Mouse (Mus musculus) telencephalon, adult 2 months (tissue): Measurements from ENCODE around the gene Myh14.

ENCODE experiments used
- DNase-seq: peaks from one replicate; pipeline ENCODE4 v3.0.0-alpha.2; 2011; ENCODE audit warnings: low read depth, low spot score

The Myh14 gene

DNA sequence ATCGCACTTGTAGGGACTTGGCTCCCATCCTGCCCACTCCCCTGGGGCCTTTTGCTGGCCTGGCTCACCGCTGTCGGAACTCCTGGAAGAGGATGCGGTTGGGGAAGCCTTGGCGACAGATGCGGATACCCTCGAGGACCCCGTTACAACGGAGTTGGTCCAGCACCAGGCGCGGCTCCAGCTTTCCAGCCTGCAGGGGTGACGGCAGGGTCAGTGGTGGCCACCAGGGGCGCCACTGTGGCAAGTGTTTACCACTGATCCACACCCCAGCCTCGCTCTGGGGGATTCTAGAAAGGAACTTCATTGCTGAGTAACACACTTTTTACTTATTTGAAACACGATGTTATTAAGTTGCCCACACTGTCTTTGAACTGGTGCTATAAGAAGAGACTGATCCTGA is 37.2 kb downstream of the Myh14 start:
- DNase-seq: no peak

DNA sequence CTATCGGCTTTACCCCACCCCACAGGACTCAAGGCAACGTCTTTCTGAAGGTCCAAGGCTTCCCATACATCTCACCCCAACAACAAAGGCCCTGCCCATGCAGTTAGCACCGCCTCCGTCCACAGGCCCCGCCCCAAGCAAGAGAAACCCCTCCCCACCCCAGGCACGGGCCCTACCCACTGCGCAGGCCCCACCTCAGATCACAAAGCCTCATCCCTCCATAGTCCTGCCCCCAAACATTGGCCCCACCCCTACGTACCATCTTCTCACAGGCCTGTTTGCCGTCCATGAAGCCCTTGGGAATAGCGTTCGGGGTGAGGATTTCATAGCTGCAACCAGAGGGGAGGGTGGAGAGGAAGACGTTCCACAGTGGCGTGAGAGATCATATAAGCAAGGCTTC is 38.0 kb downstream of the Myh14 start:
- DNase-seq: no peak

DNA sequence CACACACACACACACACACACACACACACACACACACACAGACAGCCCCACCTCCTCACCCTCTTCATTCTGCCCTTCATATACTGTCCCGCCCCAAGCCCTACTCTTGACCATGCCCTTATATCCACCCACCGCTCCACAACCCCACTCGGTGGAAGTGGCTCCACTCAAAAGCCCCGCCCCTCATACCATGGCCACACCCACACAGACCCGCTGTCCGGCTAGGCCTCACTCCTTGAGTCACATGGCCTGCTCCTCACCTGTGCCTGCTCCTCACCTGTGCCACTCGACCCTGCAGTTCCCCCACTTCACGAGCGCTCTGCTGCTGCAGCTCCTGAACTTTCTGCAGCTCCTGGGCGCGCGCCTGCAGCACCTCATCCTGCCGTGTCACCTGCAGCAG is 40.2 kb downstream of the Myh14 start:
- no peak for DNase-seq

DNA sequence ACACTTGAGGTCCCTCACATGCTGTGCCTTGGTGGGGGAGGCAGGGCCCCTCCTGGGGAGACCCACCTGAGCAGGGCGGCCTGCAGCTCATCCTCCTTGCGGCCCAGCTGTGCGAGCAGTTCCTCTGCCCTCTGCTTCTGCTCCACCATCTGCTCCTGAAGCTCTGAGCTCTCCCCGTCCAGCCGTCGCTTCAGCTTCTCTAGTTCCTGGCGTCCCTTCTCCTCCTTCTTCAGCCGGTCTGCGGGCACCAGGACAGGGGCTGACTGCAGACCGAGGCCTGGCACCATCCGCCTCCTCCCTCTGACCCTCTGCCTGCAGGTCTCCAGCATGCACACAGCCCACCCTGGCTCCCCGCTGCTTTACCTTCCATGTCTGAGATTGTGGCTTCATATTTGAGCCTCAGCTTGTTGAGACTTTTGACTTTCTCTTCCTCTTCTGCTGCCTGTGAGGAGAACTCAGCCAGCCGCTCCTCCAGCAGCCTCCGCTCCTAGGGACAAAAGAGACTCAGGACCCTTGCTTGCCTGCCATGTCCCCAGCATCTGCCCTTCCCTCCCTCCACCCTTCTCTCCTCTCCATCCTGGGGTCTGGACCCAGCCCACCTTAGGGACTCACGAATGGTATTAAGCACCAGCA is 42.1 kb downstream of the Myh14 start:
- no peak for DNase-seq

DNA sequence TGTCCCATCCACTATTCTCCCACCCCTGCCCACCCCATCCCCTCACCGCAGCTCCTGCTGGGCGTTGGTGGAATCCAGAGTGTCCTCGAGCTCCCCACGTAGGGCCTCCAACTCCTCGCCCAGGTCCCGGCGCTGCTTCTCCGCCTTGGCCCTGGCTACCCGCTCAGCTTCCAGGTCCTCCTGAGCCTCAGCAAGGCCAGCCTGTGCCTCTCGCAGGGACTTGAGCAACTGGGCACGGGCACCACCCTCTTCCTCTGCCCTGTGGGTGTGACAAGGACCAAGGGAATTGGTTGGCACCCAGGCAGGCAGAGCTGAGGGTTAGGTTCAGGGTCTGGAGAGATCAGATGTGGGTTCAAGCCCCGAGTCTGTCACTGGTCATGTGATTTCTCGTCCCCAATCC is 43.7 kb downstream of the Myh14 start:
- no peak for DNase-seq

DNA sequence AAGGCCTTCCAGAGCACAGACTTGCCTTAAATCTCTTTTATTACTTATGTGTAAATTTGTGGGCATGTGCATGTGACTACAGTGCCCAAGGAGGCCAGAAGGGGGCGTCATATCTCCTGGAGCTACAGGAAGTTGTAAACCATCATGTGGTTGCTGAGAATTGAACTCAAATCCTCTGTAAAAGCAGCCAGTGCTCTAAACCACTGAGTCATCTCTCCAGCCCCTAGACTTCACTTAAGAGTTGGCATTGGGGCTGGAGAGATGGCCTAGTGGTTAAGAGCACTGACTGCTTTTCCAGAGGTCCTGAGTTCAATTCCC is 44.6 kb downstream of the Myh14 start:
- no peak for DNase-seq

DNA sequence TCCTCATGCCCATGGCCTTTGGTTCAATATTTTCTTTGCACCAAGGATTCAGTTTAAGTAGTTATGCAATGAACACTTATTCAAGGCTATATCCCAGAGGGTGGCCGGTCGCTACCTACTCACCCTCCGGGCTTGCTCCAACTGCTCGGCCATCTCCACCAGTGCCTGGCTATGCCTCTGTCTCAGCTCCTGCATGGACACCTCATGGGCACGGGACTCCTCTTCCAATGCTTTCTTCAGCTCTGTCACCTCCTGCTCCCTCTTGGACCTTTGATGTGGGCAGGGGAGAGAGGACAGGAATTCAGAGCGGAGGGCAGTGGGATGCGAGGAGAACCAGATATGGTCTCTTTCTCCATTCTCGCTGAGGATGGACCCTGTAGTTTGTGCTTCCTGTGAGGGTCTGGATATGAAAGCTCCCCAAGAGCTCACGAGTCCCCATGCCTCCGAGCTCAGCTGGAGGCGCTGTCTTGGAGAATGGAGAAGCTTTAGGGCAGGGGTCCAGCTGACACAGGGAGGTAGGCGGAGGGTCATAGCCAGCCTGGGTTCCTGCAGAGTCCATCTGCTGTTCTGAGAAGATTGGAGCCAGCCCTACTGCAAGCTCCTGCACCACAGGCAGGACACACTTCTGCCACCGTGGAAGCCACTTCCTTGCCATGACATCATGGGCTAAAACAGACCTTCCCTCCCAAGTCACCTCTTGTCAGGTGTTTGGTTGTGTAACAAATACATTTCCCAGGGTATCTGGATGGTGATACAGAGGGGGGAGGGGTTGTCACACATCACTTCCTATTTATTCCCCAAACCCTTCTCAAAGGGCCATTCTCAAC is 45.2 kb downstream of the Myh14 start:
- DNase-seq: no peak

DNA sequence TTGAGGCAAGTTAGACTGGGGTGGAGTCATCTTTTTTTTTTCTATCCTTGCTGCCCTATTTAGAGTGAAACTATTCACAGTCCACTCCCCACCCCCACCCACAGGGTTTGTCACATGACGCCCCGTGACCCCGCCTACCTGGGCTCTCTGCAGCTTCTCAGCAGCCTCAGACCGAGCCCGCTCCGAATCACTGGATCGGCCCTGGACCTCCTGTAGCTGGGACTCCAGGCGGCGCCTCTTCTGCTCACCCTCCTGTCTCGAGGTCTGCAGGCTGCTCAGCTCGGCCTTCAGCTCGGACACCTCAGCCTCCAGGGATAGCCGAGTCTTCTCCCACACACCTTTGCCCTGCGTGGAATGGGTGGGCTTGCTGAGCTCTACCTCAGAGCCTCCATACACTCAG is 45.8 kb downstream of the Myh14 start:
- DNase-seq: no peak

DNA sequence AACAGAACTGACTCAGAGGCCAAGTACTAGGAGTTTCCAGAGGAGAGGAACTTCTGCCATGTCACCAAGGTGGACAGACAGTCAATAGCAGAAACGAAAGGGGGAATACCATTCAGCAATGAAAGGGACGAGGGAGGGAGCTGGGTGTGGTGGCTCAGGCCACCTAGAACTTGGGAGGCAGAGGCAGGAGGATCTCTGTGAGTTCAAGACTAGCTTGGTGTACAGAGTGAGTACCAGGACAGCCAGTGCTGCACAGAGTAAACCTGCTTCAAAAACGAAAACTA is 46.2 kb downstream of the Myh14 start:
- no peak for DNase-seq

DNA sequence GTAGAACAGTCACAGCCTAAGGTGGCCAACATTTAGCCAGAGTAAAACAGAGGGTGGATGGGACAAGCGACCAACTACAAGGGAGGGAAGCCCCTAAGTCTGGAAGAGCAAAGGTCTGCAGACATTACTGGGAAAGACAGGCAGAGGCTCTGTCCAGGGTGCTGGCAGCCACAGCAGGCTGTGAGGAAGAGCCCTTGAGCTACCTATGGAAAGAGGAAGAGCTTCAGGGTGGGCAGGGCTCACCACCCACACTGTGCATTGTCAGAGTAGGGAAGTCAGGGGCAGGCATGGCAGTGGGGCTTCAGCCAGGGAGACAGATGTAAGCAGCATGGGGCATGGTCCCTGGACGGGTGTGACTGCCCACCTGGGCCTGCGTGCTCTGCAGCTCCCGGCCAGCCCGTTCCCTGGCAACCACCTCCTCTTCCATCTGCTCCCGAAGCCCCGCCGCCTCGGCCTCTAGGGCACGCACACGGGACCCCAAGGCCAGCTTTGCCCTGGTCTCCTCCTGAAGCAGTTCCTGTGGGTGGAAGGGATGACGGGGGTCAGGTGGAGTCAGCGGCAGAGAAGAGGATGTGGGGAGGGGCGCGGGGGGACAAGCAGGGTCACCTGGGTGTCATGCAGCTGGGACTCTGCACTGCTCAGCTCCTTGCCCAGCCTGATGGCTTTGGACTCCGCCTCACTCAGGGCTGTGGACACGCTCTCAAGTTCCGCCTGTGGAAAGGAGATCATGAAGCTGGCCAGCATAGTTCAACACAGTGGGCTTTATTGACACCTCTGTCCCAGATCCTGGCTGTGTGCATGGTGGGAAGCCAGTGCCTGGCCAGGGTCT is 46.7 kb downstream of the Myh14 start:
- no peak for DNase-seq

DNA sequence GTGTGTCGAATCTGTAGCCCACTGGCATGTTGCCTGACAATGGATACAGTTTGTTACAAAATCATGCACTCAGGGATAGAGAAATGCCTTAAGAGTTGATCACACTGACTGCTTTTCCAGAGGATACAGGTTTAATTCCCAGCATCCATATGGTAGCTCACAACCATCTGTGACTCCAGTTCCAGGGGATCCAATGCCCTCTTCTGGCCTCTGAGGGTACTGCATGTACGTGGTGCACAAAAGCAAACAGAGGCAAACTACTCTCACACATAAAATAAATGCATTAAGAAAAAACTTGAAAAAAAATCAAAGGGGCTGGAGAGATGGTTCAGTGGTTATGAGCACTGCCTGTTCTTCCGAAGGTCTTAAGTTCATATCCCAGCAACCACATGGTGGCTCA is 53.6 kb downstream of the Myh14 start:
- no peak for DNase-seq

DNA sequence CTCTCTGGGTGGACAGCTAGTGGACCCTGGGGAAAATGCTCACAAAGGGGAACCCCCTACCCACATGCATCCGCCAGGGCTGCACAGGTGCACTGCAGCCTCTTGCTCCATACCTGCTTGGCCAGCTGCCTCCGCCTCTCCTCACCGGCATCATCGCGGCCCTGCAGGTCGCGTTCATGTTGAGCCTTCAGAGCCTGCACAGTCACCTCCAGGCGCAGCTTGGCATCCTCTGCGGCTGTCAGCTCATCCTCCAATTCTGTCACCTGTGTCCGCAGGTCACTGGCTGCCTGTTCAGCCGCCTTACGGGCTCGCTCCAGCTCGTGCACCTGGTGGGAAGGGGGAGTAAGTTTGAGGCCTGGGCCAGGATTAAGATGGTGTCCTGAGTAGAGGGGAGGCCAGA is 54.7 kb downstream of the Myh14 start:
- DNase-seq: no peak

DNA sequence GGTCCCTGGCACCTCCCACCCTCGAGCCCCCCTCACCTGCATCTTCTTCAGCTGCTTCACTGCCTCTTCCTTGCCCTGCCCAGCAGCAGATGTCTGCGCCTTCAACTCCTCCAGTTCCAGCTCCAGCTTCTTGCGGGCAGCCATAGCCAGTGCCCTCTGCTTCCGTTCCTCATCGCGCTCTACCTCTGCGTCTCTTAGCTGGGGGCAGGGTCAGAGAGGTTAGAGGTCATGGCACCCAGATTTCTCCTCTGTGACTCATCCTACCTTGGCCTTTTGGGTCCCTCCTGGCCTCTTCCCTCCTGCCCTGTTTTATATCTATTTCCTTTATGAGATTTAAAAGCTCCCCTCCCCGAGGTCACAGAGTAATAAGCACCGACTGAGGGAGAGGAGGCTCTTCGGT is 55.3 kb downstream of the Myh14 start:
- DNase-seq: no peak

DNA sequence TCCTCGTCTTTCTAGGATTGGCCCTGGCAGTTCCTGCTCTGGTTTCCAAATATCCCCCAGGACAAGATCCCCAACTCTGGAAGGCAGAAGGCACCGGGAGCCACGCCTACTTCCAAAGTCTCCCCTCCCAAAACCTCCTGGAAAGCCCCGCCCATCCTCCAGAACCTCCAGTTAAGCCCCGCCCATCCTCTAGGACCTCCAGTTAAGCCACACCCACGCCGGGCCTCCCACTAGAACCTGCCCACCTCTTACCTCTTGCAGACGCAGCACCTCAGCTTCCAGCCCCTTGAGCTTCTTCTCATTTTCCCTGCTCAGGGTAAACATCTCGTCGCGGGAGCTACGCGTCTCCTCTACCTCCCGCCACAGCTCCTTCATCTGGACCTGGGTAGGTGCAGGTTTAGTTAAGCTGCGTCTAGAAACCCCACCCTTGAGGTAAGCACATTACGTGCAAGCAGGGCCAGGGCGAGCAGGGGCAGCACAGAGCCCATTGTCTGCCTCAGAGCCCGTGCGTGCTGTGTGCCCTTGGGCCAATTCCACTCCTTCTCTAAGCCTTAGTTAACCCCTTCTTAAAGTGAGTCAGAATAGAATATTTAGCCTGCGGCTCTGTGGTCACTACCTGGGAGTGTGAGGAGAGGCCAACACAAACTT is 56.5 kb downstream of the Myh14 start:
- no peak for DNase-seq

DNA sequence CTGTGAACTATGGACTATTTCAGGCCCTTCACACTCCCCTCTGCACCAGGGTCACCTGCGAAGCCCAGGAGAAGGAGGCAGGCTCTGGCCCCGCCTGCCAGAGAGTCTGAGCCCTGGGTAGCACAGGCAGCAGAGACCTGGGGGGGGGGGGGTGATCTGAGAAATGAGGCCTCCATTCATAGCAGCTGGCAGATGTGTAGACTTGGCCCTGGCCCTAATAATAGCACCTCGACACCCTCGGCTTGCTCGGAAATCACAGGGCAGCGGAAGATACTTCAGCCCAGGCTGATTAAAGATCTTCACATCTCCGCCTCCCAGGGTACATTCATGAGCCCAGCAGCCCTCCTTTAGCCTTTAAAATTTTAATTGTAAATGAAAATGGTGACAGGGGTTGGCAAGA is 58.5 kb downstream of the Myh14 start:
- no peak for DNase-seq

DNA sequence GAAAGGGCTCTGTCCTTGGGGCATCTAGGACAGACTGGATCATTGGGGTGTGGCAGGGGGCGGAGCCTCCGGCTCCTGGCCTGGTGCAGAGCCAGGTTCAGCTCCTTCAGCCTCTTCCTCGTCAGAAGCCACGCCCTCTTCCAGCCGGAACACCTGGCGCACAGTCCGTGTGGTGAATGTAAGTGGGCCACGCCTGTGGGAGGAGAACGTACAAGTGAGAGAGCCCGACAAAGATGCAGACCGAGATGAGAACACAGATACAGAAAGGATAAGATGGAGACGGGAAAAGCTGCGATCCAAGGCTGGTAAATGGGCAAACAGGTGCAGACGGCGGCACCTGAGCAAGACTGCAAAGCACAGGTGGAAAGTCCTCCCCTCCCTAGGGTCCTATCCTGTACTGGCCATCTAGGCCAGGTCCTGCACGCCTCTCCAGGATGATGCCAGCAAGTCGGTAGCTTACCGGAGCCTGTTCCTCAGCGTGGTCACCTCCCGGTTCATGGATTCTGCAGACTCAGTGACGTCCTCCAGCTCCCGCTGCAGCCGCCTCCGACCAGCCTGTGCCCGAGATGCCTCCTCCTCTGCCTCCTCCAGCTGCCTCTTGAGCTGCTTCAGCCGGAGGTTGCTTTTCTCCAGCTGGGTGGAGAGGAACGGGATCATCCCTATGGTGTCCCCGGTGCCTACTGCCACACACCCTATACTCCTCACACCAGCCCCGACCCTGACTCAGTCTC is 64.3 kb downstream of the Myh14 start:
- DNase-seq: no peak

DNA sequence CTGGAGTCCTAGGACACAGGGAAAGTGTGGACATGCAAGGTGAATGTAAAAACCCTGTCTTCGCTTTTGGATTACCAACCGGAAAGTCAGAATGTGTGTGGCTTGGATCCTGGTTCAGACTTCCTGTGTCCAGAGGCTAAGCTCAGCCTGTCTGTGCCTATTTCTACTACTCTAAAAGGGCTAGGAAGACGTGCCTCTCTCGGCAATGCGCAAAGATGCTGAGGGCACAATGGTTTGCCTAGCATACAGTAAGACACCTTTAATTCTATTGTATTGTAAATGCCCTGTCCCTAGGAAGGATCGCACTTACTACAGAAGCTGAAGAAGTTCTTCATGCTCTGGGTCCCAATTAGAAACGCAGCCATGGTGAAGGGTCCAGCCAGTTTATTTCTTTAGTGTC is 65.2 kb downstream of the Myh14 start:
- no peak for DNase-seq

DNA sequence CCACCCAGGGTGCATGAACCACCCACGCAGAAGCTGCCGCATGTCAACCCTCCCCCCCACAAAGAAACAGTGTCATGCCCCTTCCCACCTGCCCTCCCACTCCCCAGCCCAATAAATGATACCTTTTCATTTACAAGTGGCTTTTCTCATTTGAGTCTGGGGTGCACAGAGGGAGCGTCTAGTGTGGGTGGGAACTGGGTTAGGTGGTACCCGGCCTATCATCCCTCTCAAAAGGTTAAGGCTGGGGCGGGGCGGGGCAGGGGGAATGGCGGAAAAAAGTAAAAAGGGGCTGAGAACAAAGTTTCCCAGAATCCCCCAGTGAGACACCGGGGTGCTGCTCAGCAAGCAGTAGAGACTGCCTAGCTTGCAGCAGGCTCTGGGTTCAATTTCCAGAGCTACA is 66.0 kb downstream of the Myh14 start:
- DNase-seq: no peak

DNA sequence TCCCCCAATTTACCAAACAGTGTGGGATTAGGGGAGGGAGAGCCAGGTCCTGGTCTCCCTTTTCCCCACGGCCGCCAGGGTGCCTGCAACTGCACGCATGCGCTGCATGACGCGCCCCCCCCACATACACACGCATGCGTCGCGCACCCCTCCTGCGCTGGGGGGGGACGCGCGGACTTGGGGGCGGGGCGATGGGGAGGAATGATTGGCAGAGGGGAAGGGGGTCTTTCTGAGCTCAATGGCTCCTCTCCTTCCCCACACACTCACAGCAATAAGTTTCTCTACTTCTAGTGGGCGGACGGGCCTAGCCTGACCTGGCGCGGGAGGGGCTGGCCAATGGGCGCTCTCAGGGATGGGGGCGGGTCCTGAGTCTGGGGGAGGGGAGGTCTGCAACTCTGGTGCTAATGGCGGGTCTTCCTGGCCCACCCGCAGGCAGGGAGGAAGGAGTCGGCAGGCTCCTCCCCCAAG is 66.5 kb downstream of the Myh14 start:
- no peak for DNase-seq

DNA sequence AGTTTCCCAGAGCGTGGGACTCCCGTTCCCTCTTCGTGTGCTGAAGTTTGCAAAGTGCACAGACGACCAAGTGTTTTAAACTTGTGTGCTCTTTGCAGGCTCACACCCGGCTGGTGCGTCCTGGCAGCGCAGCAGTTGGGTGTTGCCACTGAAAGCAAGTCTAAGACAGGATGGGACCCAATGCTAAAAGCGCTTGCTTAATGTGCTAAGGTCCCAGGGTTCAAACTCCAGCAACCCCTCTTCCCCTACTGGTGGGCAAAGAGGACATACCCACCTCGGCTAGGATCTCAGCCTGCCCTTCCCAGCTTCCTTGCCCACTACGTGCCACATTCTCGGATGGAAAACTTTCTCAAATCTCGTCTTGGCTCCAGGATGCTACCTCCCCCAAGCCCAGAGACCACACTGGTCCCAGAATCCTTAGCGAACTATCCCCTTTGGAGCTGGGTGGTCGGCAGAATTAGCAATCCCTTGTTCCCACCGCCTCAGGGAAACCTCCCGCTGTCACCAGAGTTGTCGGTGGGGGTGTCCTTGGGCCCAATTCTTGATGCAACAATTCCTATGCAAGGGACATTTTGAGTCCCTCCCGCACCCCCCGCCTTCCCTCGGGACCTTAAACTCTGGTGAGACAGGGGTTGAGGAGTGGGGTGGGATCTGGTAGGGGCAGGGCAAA is 67.3 kb downstream of the Myh14 start:
- DNase-seq: no peak

DNA sequence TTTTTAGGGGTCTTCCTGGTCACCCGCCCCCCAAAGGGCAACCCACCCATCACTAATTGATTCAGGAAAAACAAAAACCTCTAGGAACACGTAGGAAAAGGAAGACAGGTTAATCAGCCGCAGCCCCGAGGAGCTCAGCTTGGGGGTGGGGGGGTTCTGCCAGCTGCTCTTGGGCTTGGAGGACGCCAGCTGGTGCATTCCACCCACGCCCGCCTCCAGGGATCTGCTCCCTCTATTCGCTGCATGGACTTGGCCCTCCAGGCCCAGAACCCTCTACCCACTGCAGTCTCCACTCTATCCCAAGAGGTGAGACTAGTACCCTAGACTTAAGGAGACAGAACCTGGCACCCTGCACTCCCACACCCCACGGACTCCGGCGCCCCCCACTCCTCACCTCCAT is 68.2 kb downstream of the Myh14 start:
- DNase-seq: no peak
